Mouse (Mus musculus) embryonic facial prominence, embryonic 10.5 days (tissue): ENCODE data around the gene Mcpt9. TPM values are rescaled to one million over a fixed set of nuclear protein-coding genes. Genes with fewer than 3 reads are reported as not detected.
"Not testable (repeated sequence)": the region's sequence is repeated elsewhere in the genome, so short reads cannot be mapped to it uniquely, and the experiment has no call there.

Experiments used
- DNase-seq: peaks from one replicate; pipeline ENCODE4 v3.0.0-alpha.2; 2017; ENCODE audit warnings: low spot score
- H3K27ac ChIP-seq: fragments of 300-500 bp; sonication (generic); replicated peaks from 2 replicates; pipeline ENCODE4 v1.5.1; 2016; ENCODE audit warnings: mild to moderate bottlenecking
- H3K27me3 ChIP-seq: fragments of 300-500 bp; sonication (generic); replicated peaks from 2 replicates; pipeline ENCODE4 v1.6.1; 2016; ENCODE audit warnings: low read depth, mild to moderate bottlenecking; ENCODE audit not compliant: poor library complexity, severe bottlenecking
- H3K36me3 ChIP-seq: fragments of 300-500 bp; sonication (generic); replicated peaks from 2 replicates; pipeline ENCODE4 v1.6.1; 2016; ENCODE audit warnings: mild to moderate bottlenecking, moderate library complexity
- H3K4me1 ChIP-seq: fragments of 300-500 bp; sonication (generic); 2 replicates; pipeline ENCODE4 v1.6.1; 2016
- H3K4me3 ChIP-seq: fragments of 300-500 bp; sonication (generic); 2 replicates; pipeline ENCODE4 v1.5.1; 2016; ENCODE audit warnings: mild to moderate bottlenecking, moderate library complexity
- H3K9me3 ChIP-seq: fragments of 300-500 bp; sonication (generic); 2 replicates; pipeline ENCODE4 v1.6.1; 2016; ENCODE audit warnings: mild to moderate bottlenecking
- WGBS: fragments of 180-500 bp; shearing (Covaris S2); methylation state at CpG from one replicate; pipeline ENCODE4 v1.1.7; 2016; 5-methylcytosine and 5-hydroxymethylcytosine counted together
- polyA plus RNA-seq: library from polyadenylated mRNA; unstranded; fragments of >200 nt; fragmentation: Nextera tagmentation; extraction: Ambion mirVana; gene quantifications from 2 replicates; pipeline ENCODE4 v1.2.1, GENCODE M21; 2016

Gene Mcpt9
- not detected in 2 replicates for polyA plus RNA-seq

DNA sequence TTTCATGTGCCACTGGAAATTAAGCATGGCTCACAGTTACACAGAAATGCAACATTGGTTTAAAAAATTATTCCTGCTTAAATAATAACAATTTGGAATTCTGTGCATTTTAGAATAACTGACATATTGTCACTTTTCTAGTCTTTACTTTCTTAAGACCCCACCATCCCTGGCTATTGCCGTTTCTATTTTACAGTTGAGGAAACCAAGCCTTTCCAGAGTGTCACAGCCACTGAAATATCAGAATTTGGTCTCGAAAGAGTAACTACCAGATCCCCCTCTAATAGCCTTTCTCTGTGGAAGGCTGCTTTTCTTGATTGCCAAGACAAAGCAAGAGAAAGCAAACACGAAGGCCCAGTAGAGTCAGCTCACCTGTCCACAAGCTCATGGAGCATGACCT, at the start of gene Mcpt9:
TSS of gene Mcpt9 (minus strand) at position 101 of the 400 bp plus-strand sequence.
- not testable (repeated sequence) for DNase-seq, H3K27ac ChIP-seq, H3K9me3 ChIP-seq, H3K27me3 ChIP-seq, H3K36me3 ChIP-seq, H3K4me1 ChIP-seq, H3K4me3 ChIP-seq
- WGBS, result 74% methylated on average over 3 of the region's 3 CpGs

DNA sequence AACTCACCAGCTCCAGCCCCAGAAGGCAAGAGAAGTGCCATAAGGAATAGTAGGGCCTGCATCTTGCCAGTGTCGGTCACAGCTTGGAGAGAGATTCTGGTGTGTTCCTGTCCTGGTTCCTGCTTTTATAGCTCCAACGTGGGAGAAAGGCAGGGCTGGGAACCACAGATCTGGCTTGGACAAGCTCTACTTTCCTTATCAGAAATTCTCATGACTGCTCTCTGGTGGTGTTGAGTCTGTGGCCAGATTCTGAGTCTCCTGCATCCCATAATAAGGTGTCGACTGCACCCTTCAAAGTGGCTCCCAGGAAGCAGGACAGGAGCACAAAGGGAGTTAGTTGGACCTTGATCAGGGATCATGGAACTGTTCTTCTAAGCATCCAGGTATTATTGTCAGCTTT, 31.9 kb upstream of the Mcpt9 start, which contains the start of gene Mcpt4:
TSS of gene Mcpt4 (minus strand) at position 101 of the 400 bp plus-strand sequence.
- H3K27ac ChIP-seq, H3K27me3 ChIP-seq, H3K9me3 ChIP-seq, DNase-seq, H3K4me3 ChIP-seq, H3K36me3 ChIP-seq, H3K4me1 ChIP-seq: not testable (repeated sequence)
- 78% methylated on average over 3 of the region's 3 CpGs for WGBS

DNA sequence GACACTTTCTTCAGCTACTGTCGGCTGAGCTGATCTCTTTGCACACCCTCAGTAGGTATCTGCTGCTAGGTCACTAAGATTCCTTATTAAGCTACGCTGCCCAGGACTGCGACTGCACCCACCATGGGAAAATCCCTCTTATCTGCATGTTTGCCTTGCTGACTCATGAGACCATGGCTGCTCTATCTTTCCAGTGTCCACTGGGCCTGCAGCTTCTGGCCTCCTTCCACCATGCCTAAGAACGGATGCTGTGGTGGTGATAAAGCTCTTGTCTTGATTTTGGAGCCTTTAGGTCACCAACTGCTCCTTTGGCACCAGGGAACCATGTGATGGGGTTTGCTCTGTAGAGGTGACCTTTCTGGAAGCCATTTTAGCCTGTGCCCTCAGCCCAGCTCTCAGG, 27.4 kb upstream of the Mcpt9 start:
- no peaks in the 10 kb centered on the region for H3K9me3 ChIP-seq
- H3K27ac ChIP-seq, result no peak overlapping the region
- H3K4me3 ChIP-seq, result no peak overlapping the region
- WGBS, result 85% methylated on average over 4 of the region's 4 CpGs
- no peak for DNase-seq
- H3K4me1 ChIP-seq, result no peaks in the 10 kb centered on the region
- no peaks in the 10 kb centered on the region for H3K27me3 ChIP-seq
- no peaks in the 10 kb centered on the region for H3K36me3 ChIP-seq

DNA sequence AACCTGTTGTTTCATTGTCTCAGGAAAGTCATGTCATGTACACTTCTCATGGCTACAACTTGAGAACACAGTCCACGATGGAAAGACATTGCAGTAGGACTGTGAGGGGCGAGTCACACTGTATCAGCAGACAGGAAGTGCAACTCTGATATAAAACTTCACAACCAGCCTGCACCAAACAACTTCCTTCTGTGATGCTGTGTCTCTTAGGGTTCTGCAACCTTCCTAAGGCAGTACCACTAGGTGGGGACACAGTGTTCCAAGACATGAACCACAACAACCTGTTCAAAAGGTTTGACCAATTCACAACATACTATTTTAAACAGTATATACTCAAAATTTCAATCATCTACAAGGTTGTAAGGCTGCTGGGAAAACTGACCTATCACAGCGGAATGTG, 25.1 kb upstream of the Mcpt9 start:
- Histone ChIP-seq H3K36me3 (no peaks in the 10 kb centered on the region), H3K9me3 (no peaks in the 10 kb centered on the region), H3K27me3 (no peaks in the 10 kb centered on the region), H3K27ac (no peak overlapping the region), H3K4me1 (no peaks in the 10 kb centered on the region), H3K4me3 (no peak overlapping the region)
- no peak for DNase-seq
- 84% methylated on average over 3 of the region's 3 CpGs for WGBS

DNA sequence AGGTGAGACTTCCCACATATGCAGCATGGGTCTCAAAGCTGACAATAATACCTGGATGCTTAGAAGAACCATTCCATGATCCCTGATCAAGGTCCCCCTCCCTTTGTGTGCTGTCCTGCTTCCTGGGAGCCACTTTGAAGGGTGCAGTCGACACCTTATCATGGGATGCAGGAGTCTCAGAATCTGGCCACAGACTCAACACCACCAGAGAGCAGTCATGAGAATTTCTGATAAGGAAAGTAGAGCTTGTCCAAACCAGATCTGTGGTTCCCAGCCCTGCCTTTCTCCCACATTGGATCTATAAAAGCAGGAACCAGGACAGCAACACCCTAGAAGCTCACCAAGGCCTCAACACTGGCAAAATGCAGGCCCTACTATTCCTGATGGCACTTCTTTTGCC, 11.5 kb upstream of the Mcpt9 start, which contains the start of gene Mcpt2:
TSS of gene Mcpt2 (plus strand) at position 250 of the 400 bp plus-strand sequence.
- not testable (repeated sequence) for H3K27me3 ChIP-seq, H3K9me3 ChIP-seq, H3K4me1 ChIP-seq, DNase-seq, H3K4me3 ChIP-seq, H3K36me3 ChIP-seq, H3K27ac ChIP-seq
- 76% methylated on average over 1 of the region's 1 CpGs for WGBS

DNA sequence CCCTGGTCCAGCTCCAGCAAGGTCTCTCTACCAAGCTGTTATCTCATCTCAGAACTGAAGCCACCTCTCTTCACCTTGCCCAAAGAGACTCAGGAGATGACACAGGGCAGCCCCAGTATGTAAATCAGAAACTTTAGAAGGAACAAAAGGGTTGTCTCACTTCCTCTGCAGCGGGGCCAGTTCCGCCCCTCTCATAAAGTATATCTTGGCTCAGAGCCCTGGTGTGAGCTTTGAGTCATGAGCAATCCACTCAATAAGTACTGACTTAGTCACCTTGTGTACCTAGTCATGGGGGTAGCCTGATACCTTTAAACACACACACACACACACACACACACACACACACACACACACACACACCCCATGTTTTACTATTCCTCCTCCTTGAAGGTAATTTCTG, 4.1 kb upstream of the Mcpt9 start:
- 93% methylated on average over 2 of the region's 2 CpGs for whole genome bisulfite sequencing
- no peak overlapping the region for H3K27ac ChIP-seq
- H3K4me3 ChIP-seq, result no peak overlapping the region
- no peaks in the 10 kb centered on the region for H3K36me3 ChIP-seq
- no peaks in the 10 kb centered on the region for H3K4me1 ChIP-seq
- no peak for DNase-seq
- no peaks in the 10 kb centered on the region for H3K9me3 ChIP-seq
- no peaks in the 10 kb centered on the region for H3K27me3 ChIP-seq

DNA sequence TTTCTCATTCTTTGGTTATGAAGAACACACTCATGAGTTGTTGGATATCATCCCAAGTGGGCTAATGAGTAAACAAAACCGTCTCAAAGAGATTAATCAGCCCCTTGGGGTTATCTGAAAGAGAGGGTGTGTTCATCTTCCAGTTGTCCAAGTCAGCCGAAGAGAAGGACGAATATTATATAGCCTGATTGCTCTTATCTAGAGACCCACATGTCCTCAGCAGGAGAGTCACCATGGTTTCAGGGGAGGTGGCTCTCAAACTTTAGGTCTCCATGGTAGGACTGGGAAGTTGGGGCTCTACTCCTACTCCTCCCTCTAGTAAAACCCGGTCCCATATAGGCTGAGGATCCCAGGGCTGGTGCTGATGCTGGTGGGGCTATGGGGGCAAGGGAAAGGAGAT, 9.0 kb downstream of the Mcpt9 start:
- not testable (repeated sequence) for H3K9me3 ChIP-seq, H3K27ac ChIP-seq, H3K4me1 ChIP-seq, H3K36me3 ChIP-seq, H3K27me3 ChIP-seq, H3K4me3 ChIP-seq, DNase-seq
- WGBS, result 77% methylated on average over 4 of the region's 4 CpGs

DNA sequence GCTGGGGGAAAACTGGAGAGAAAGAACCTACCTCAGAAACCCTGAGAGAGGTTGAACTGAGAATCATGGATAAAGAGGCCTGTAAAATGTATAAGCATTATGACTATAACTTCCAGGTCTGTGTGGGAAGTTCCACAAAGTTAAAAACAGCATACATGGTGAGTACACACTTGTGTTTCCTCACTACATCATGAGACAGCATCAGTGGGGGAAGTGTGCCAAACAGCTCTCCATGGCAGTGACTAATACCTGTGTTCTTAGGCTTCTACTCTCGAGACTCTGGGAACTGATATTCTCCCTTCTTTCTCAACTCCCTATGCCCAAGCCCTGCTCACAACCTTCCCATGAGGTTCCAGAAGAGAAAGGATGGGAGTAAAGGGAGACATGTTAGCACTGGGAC, 10.8 kb downstream of the Mcpt9 start:
- WGBS, result 69% methylated on average over 1 of the region's 1 CpGs

DNA sequence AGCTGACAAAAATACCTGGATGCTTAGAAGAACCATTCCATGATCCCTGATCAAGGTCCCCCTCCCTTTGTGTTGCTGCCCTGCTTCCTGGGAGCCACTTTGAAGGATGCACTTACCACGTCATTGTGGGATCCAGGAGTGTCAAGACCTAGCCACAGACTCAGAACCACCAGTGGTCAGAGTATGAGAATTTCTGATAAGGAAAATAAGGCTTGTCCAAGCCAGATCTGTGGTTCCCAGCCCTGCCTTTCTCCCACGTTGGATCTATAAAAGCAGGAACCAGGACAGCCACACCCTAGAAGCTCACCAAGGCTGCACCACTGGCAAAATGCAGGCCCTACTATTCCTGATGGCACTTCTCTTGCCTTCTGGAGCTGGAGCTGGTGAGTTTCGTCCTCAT, 12.6 kb downstream of the Mcpt9 start, which contains the start of gene Mcpt1:
TSS of gene Mcpt1 (plus strand) at position 301 of the 400 bp plus-strand sequence.
- not testable (repeated sequence) for H3K9me3 ChIP-seq, H3K27me3 ChIP-seq, H3K4me1 ChIP-seq, H3K4me3 ChIP-seq, DNase-seq, H3K36me3 ChIP-seq, H3K27ac ChIP-seq
- WGBS, result 79% methylated on average over 3 of the region's 3 CpGs

More for the DNA sequence above, 10.8 kb downstream of the Mcpt9 start:
- no peaks in the 10 kb centered on the region for H3K36me3 ChIP-seq
- no peak for DNase-seq
- H3K9me3 ChIP-seq, result no peaks in the 10 kb centered on the region
- H3K4me3 ChIP-seq, result no peak overlapping the region
- H3K4me1 ChIP-seq, result no peaks in the 10 kb centered on the region
- no peaks in the 10 kb centered on the region for H3K27me3 ChIP-seq
- H3K27ac ChIP-seq, result no peak overlapping the region

DNA sequence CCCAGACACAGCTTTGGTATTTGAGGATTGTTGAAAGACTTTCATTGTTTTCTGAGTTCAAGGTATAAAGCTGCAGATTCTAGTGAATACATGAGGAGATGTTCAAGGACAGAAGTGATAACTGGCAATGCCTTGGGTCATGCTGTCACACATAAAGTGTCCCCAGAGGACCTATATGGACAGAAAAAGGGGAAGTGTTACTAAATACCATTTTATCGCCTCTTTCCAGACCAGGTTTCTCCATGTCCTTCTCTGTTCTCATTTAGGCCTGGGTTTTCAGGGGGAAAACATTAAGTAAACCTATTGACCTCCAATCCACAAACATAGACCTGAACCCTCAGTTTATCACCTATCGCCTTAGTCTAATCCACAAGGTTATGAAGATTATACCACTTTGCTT, 16.4 kb downstream of the Mcpt9 start:
- WGBS, result 91% methylated on average over 2 of the region's 2 CpGs
- H3K27ac ChIP-seq, result no peak overlapping the region

DNA sequence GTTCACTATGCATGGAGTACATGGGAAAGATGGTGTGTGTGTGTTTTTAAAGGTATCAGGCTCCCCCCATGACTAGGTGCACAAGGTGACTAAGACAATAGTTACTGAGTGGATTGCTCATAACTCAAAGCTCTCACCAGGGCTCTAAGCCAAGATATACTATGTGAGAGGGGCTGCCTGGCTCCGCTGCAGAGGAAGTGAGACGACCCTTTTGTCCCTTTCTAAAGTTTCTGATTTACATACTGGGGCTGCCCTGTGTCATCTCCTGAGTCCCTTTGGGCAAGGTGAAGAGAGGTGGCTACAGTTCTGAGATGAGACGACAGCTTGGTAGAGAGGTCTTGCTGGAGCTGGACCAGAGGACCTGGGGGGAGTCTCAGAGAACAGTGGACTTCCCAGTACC, 17.1 kb downstream of the Mcpt9 start:
- Histone ChIP-seq H3K9me3 (no peaks in the 10 kb centered on the region), H3K4me3 (no peak overlapping the region), H3K27ac (no peak overlapping the region), H3K4me1 (no peaks in the 10 kb centered on the region), H3K27me3 (no peaks in the 10 kb centered on the region), H3K36me3 (no peaks in the 10 kb centered on the region)
- WGBS, result 77% methylated on average over 3 of the region's 3 CpGs
- DNase-seq, result no peak

More for the DNA sequence above, 16.4 kb downstream of the Mcpt9 start:
- Histone ChIP-seq H3K4me3 (no peak overlapping the region), H3K9me3 (no peaks in the 10 kb centered on the region), H3K4me1 (no peaks in the 10 kb centered on the region), H3K27me3 (no peaks in the 10 kb centered on the region), H3K36me3 (no peaks in the 10 kb centered on the region)
- no peak for DNase-seq

DNA sequence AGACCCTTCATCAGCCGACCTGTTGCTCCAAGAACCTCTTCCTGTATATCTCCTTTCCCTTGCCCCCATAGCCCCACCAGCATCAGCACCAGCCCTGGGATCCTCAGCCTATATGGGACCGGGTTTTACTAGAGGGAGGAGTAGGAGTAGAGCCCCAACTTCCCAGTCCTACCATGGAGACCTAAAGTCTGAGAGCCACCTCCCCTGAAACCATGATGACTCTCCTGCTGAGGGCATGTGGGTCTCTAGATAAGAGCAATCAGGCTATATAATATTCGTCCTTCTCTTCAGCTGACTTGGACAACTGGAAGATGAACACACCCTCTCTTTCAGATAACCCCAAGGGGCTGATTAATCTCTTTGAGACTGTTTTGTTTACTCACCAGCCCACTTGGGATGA, 42.8 kb downstream of the Mcpt9 start:
- H3K27me3 ChIP-seq, H3K27ac ChIP-seq, H3K36me3 ChIP-seq, DNase-seq, H3K9me3 ChIP-seq, H3K4me3 ChIP-seq, H3K4me1 ChIP-seq: not testable (repeated sequence)
- 83% methylated on average over 2 of the region's 3 CpGs for WGBS
